Mouse (Mus musculus) limb, embryonic 10.5 days (tissue): ENCODE data around the gene Tmem86b. TPM values are rescaled to one million over a fixed set of nuclear protein-coding genes. Genes with fewer than 3 reads are reported as not detected.

Experiments used
- DNase-seq: peaks from one replicate; pipeline ENCODE4 v3.0.0-alpha.2; 2017; ENCODE audit warnings: low spot score
- H3K27ac ChIP-seq: fragments of 300-500 bp; sonication (generic); 2 replicates; pipeline ENCODE4 v1.5.1; 2016; ENCODE audit warnings: mild to moderate bottlenecking
- H3K27me3 ChIP-seq: fragments of 300-500 bp; sonication (generic); 2 replicates; pipeline ENCODE4 v1.6.1; 2016; ENCODE audit warnings: low read depth, mild to moderate bottlenecking; ENCODE audit not compliant: poor library complexity, severe bottlenecking
- H3K36me3 ChIP-seq: fragments of 300-500 bp; sonication (generic); 2 replicates; pipeline ENCODE4 v1.6.1; 2016; ENCODE audit warnings: mild to moderate bottlenecking, moderate library complexity
- H3K4me1 ChIP-seq: fragments of 300-500 bp; sonication (generic); 2 replicates; pipeline ENCODE4 v1.6.1; 2016
- H3K4me3 ChIP-seq: fragments of 300-500 bp; sonication (generic); 2 replicates; pipeline ENCODE4 v1.5.1; 2016; ENCODE audit warnings: mild to moderate bottlenecking, moderate library complexity
- H3K9me3 ChIP-seq: fragments of 300-500 bp; sonication (generic); replicated peaks from 2 replicates; pipeline ENCODE4 v1.6.1; 2016; ENCODE audit warnings: mild to moderate bottlenecking
- WGBS: fragments of 180-500 bp; shearing (Covaris S2); methylation state at CpG from one replicate; pipeline ENCODE4 v1.1.7; 2016; 5-methylcytosine and 5-hydroxymethylcytosine counted together
- polyA plus RNA-seq: library from polyadenylated mRNA; unstranded; fragments of >200 nt; fragmentation: Nextera tagmentation; extraction: Ambion mirVana; gene quantifications from 2 replicates; pipeline ENCODE4 v1.2.1, GENCODE M21; 2016

Tmem86b gene
- polyA plus RNA-seq, 1 experiment from 2014 or later, result 1.7 TPM

GRCm38 (mm10) chr7:4658128-4658907, 27.1 kb upstream of the Tmem86b start:
- DNase-seq, result no peak
- under 1% methylated on average over 78 of the region's 78 CpGs for WGBS
- H3K9me3 ChIP-seq, result no peaks in the 10 kb centered on the region
- peaks cover 35% of the 10 kb centered on the region for H3K4me1 ChIP-seq
- H3K4me3 ChIP-seq, result peak overlapping the region; percentile 81
- peak overlapping the region; percentile 94 for H3K27ac ChIP-seq
- H3K36me3 ChIP-seq, result peaks cover 38% of the 10 kb centered on the region
- H3K27me3 ChIP-seq, result no peaks in the 10 kb centered on the region

- H3K4me3 ChIP-seq, result peak overlapping the region; percentile 81
- DNase-seq, result no peak
- no peaks in the 10 kb centered on the region for H3K27me3 ChIP-seq
- WGBS, result 61% methylated on average over 9 of the region's 9 CpGs
- no peaks in the 10 kb centered on the region for H3K9me3 ChIP-seq
- peaks cover 41% of the 10 kb centered on the region for H3K36me3 ChIP-seq
- peak overlapping the region; percentile 94 for H3K27ac ChIP-seq
- H3K4me1 ChIP-seq, result peaks cover 35% of the 10 kb centered on the region
These were observed 26.4 kb upstream of the Tmem86b start for GRCm38 (mm10) chr7:4657521-4658127.

- no peak for DNase-seq
- peak overlapping the region; percentile 81 for H3K4me3 ChIP-seq
- H3K27ac ChIP-seq, result no peak overlapping the region
- H3K4me1 ChIP-seq, result peaks cover 35% of the 10 kb centered on the region
- H3K9me3 ChIP-seq, result no peaks in the 10 kb centered on the region
- no peaks in the 10 kb centered on the region for H3K27me3 ChIP-seq
- 83% methylated on average over 1 of the region's 1 CpGs for WGBS
- H3K36me3 ChIP-seq, result peaks cover 41% of the 10 kb centered on the region
These were observed 25.6 kb upstream of the Tmem86b start for GRCm38 (mm10) chr7:4656818-4657217.

GRCm38 (mm10) chr7:4655916-4656315, 24.7 kb upstream of the Tmem86b start:
- Histone ChIP-seq H3K9me3 (no peaks in the 10 kb centered on the region), H3K4me1 (peaks cover 35% of the 10 kb centered on the region), H3K27ac (no peak overlapping the region), H3K4me3 (no peak overlapping the region), H3K36me3 (peaks cover 41% of the 10 kb centered on the region), H3K27me3 (no peaks in the 10 kb centered on the region)
- 89% methylated on average over 1 of the region's 1 CpGs for WGBS
- DNase-seq, result no peak

GRCm38 (mm10) chr7:4655393-4655792, 24.2 kb upstream of the Tmem86b start:
- no peak for DNase-seq
- 89% methylated on average over 4 of the region's 4 CpGs for WGBS
- Histone ChIP-seq H3K27me3 (no peaks in the 10 kb centered on the region), H3K4me3 (no peak overlapping the region), H3K4me1 (peaks cover 35% of the 10 kb centered on the region), H3K27ac (no peak overlapping the region), H3K9me3 (no peaks in the 10 kb centered on the region), H3K36me3 (peaks cover 36% of the 10 kb centered on the region)

GRCm38 (mm10) chr7:4654221-4654620, 23.0 kb upstream of the Tmem86b start:
- H3K4me1 ChIP-seq, result peaks cover 30% of the 10 kb centered on the region
- no peaks in the 10 kb centered on the region for H3K9me3 ChIP-seq
- H3K36me3 ChIP-seq, result peaks cover 36% of the 10 kb centered on the region
- no peaks in the 10 kb centered on the region for H3K27me3 ChIP-seq
- DNase-seq, result no peak
- no peak overlapping the region for H3K4me3 ChIP-seq
- 97% methylated on average over 2 of the region's 2 CpGs for WGBS
- H3K27ac ChIP-seq, result no peak overlapping the region

- peaks cover 30% of the 10 kb centered on the region for H3K4me1 ChIP-seq
- WGBS, result 91% methylated on average over 7 of the region's 7 CpGs
- no peaks in the 10 kb centered on the region for H3K27me3 ChIP-seq
- no peak for DNase-seq
- no peak overlapping the region for H3K4me3 ChIP-seq
- no peak overlapping the region for H3K27ac ChIP-seq
- no peaks in the 10 kb centered on the region for H3K9me3 ChIP-seq
- H3K36me3 ChIP-seq, result peaks cover 36% of the 10 kb centered on the region
These were observed 22.6 kb upstream of the Tmem86b start for GRCm38 (mm10) chr7:4653780-4654179.

- no peaks in the 10 kb centered on the region for H3K27me3 ChIP-seq
- peaks cover 30% of the 10 kb centered on the region for H3K4me1 ChIP-seq
- no peaks in the 10 kb centered on the region for H3K9me3 ChIP-seq
- whole genome bisulfite sequencing, result 82% methylated on average over 5 of the region's 5 CpGs
- DNase-seq, result no peak
- no peak overlapping the region for H3K27ac ChIP-seq
- no peak overlapping the region for H3K4me3 ChIP-seq
- H3K36me3 ChIP-seq, result peaks cover 36% of the 10 kb centered on the region
These were observed 22.1 kb upstream of the Tmem86b start for GRCm38 (mm10) chr7:4653351-4653750.

- Histone ChIP-seq H3K4me3 (no peak overlapping the region), H3K4me1 (peaks cover 25% of the 10 kb centered on the region), H3K27ac (no peak overlapping the region), H3K27me3 (no peaks in the 10 kb centered on the region), H3K9me3 (no peaks in the 10 kb centered on the region), H3K36me3 (peaks cover 36% of the 10 kb centered on the region)
- WGBS, result 94% methylated on average over 5 of the region's 5 CpGs
- no peak for DNase-seq
These were observed 21.5 kb upstream of the Tmem86b start for GRCm38 (mm10) chr7:4652726-4653125.

GRCm38 (mm10) chr7:4651581-4651980, 20.4 kb upstream of the Tmem86b start:
- no peaks in the 10 kb centered on the region for H3K9me3 ChIP-seq
- H3K27me3 ChIP-seq, result no peaks in the 10 kb centered on the region
- peaks cover 46% of the 10 kb centered on the region for H3K36me3 ChIP-seq
- WGBS, result 79% methylated on average over 8 of the region's 8 CpGs
- no peak overlapping the region for H3K4me3 ChIP-seq
- H3K4me1 ChIP-seq, result peaks cover 14% of the 10 kb centered on the region
- H3K27ac ChIP-seq, result no peak overlapping the region
- no peak for DNase-seq

GRCm38 (mm10) chr7:4647992-4648391, 16.8 kb upstream of the Tmem86b start:
- WGBS, result 98% methylated on average over 2 of the region's 2 CpGs

GRCm38 (mm10) chr7:4647291-4647690, 16.1 kb upstream of the Tmem86b start:
- Histone ChIP-seq H3K4me3 (no peak overlapping the region), H3K36me3 (peaks cover 65% of the 10 kb centered on the region), H3K4me1 (no peaks in the 10 kb centered on the region), H3K27ac (no peak overlapping the region), H3K9me3 (no peaks in the 10 kb centered on the region), H3K27me3 (no peaks in the 10 kb centered on the region)
- DNase-seq, result no peak
- WGBS, result 77% methylated on average over 6 of the region's 6 CpGs

More at GRCm38 (mm10) chr7:4647992-4648391, 16.8 kb upstream of the Tmem86b start:
- no peaks in the 10 kb centered on the region for H3K27me3 ChIP-seq
- no peaks in the 10 kb centered on the region for H3K9me3 ChIP-seq
- H3K4me3 ChIP-seq, result no peak overlapping the region
- H3K4me1 ChIP-seq, result no peaks in the 10 kb centered on the region
- no peak overlapping the region for H3K27ac ChIP-seq
- peaks cover 65% of the 10 kb centered on the region for H3K36me3 ChIP-seq
- no peak for DNase-seq

- H3K4me3 ChIP-seq, result no peak overlapping the region
- H3K27me3 ChIP-seq, result no peaks in the 10 kb centered on the region
- no peak for DNase-seq
These were observed 15.6 kb upstream of the Tmem86b start for GRCm38 (mm10) chr7:4646806-4647205.

More at GRCm38 (mm10) chr7:4646806-4647205, 15.6 kb upstream of the Tmem86b start:
- 89% methylated on average over 3 of the region's 3 CpGs for WGBS
- no peak overlapping the region for H3K27ac ChIP-seq
- H3K36me3 ChIP-seq, result peaks cover 65% of the 10 kb centered on the region
- no peaks in the 10 kb centered on the region for H3K4me1 ChIP-seq
- no peaks in the 10 kb centered on the region for H3K9me3 ChIP-seq
